ENCODE assay signal across 22 mouse cellular contexts in genomic region chr5:29948161-29948560, GRCm38 (mm10).
DNase-seq lines count a peak whose midpoint lies in the region; ATAC-seq and TF ChIP-seq lines count a peak whose summit lies in the region.
"Had no signal": no experiment of that assay in that cellular context is flagged by ENCODE, and none has a peak within 500 bp of the region (broad histone marks: within the 10 kb centered on the region; RNA-seq: fewer than 3 reads in every experiment).

No protein-coding gene starts in this region.

- no peak overlapping the region for H3K27ac ChIP-seq in heart, embryonic 10.5 days
- no peak overlapping the region for H3K27ac ChIP-seq in liver, postnatal 0 days (ENCODE audit: low read depth)
- H3K27ac ChIP-seq in forebrain, embryonic 12.5 days, result no peak overlapping the region
- H3K27ac ChIP-seq: forebrain, embryonic 10.5 days; hindbrain, postnatal 0 days; neural tube, embryonic 12.5 days had no signal

- WGBS in heart, embryonic 10.5 days, result 73% methylated on average over 3 of the region's 3 CpGs
- WGBS in liver, postnatal 0 days (ENCODE audit: insufficient replicate concordance), result 29% methylated on average over 3 of the region's 3 CpGs
- WGBS in forebrain, embryonic 12.5 days, result 87% methylated on average over 3 of the region's 3 CpGs

- H3K4me3 ChIP-seq in heart, embryonic 10.5 days, result no peak overlapping the region
- no peak overlapping the region for H3K4me3 ChIP-seq in liver, postnatal 0 days (ENCODE audit: low read depth, low read length)
- H3K4me3 ChIP-seq in forebrain, embryonic 12.5 days (replicated peaks), result no peak overlapping the region
- H3K4me3 ChIP-seq: forebrain, embryonic 10.5 days; heart, embryonic 12.5 days; megakaryocyte, embryonic 14.5 days; neural tube, embryonic 12.5 days had no signal

- TF ChIP-seq EP300 in liver, postnatal 0 days (IDR thresholded peaks at IDR 0.05; ENCODE audit: low read depth), result no peak

- H3K36me3 ChIP-seq in heart, embryonic 10.5 days, result no peaks in the 10 kb centered on the region
- H3K36me3 ChIP-seq in liver, postnatal 0 days (replicated peaks; ENCODE audit: insufficient read depth, low read length), result no peaks in the 10 kb centered on the region
- H3K36me3 ChIP-seq in forebrain, embryonic 12.5 days (replicated peaks), result no peaks in the 10 kb centered on the region
- H3K36me3 ChIP-seq: forebrain, embryonic 10.5 days; heart, embryonic 12.5 days; neural tube, embryonic 12.5 days had no signal

- peak; percentile 49 for ATAC-seq in liver, postnatal 0 days
- ATAC-seq in forebrain, embryonic 12.5 days (ENCODE audit: low FRiP score), result no peak
- ATAC-seq: activated CD4-positive, CD25-positive, alpha-beta regulatory T cell, adult 4 months; hindbrain, postnatal 0 days; midbrain, embryonic 16.5 days; Patski had no signal

- TF ChIP-seq CTCF in liver, postnatal 0 days (IDR thresholded peaks at IDR 0.05; ENCODE audit: low read depth), result no peak

- H3K4me1 ChIP-seq in heart, embryonic 10.5 days, result peaks cover 14% of the 10 kb centered on the region; the same call in 1 of the 2 replicates
- no peaks in the 10 kb centered on the region for H3K4me1 ChIP-seq in liver, postnatal 0 days (ENCODE audit: insufficient read depth)
- 0 out of 2 replicates have a peak, but pooled peaks cover 3% of the 10 kb centered on the region for H3K4me1 ChIP-seq in forebrain, embryonic 12.5 days
- H3K4me1 ChIP-seq: neural tube, embryonic 12.5 days had no signal

- no peak overlapping the region for H3K9ac ChIP-seq in liver, postnatal 0 days (replicated peaks)
- no peak overlapping the region for H3K9ac ChIP-seq in forebrain, embryonic 12.5 days
- H3K9ac ChIP-seq: heart, embryonic 12.5 days; neural tube, embryonic 12.5 days had no signal

- H3K4me2 ChIP-seq in liver, postnatal 0 days (ENCODE audit: low read depth, low read length), result peak overlapping the region; percentile 15; the same call in 1 of the 2 replicates
- H3K4me2 ChIP-seq in forebrain, embryonic 12.5 days, result no peak overlapping the region
- H3K4me2 ChIP-seq: heart, embryonic 12.5 days; neural tube, embryonic 12.5 days had no signal

- DNase-seq in heart, adult 9 months (ENCODE audit: low spot score in 2 of 2), result peak; percentile 11 to 53
- no peak for DNase-seq in heart, embryonic 10.5 days (ENCODE audit: low spot score)
- DNase-seq in lung, postnatal 25 days (ENCODE audit: low spot score), result peak; percentile 41
- no peak for DNase-seq in lung, postnatal 14 days
- DNase-seq in liver, postnatal 0 days, result no peak
- DNase-seq in skeletal muscle tissue, adult 2 months (ENCODE audit: low read depth, low spot score), result peak; percentile 29
- DNase-seq in right cerebral cortex, postnatal 4 days, result no peak
- DNase-seq: adrenal gland, postnatal 25 days; cerebellum, adult 9-10 months; gastrocnemius, postnatal 14 days; heart, postnatal 36 days; kidney, adult 18-20 months; kidney, postnatal 10 days had no signal

- no peaks in the 10 kb centered on the region for H3K27me3 ChIP-seq in heart, embryonic 10.5 days (ENCODE audit: insufficient read depth, poor library complexity, severe bottlenecking)
- no peaks in the 10 kb centered on the region for H3K27me3 ChIP-seq in liver, postnatal 0 days (ENCODE audit: insufficient read depth, low read length)
- no peaks in the 10 kb centered on the region for H3K27me3 ChIP-seq in forebrain, embryonic 12.5 days
- H3K27me3 ChIP-seq: heart, embryonic 12.5 days; neural tube, embryonic 12.5 days; Patski had no signal

- H3K9me3 ChIP-seq in heart, embryonic 10.5 days, result no peaks in the 10 kb centered on the region
- no peaks in the 10 kb centered on the region for H3K9me3 ChIP-seq in liver, postnatal 0 days (ENCODE audit: low read length)
- H3K9me3 ChIP-seq in forebrain, embryonic 12.5 days, result no peaks in the 10 kb centered on the region
- H3K9me3 ChIP-seq: forebrain, embryonic 10.5 days; heart, embryonic 12.5 days; megakaryocyte, embryonic 14.5 days; neural tube, embryonic 12.5 days had no signal

Comparison
In these comparisons a context has a peak if more than half of its experiments do, and no peak if none do; other contexts are left out.
1. DNase-seq: peak in heart, adult 9 months (2 of 2), lung, postnatal 25 days (single experiment) and skeletal muscle tissue, adult 2 months (single experiment); none in heart, embryonic 10.5 days (single experiment), lung, postnatal 14 days (single experiment), liver, postnatal 0 days (single experiment) and right cerebral cortex, postnatal 4 days (single experiment).